Mouse (Mus musculus): ENCODE data around the gene Phf5a.
A peak's percentile ranks its signal among the peaks of the same experiment; 100 is the strongest.

The Phf5a gene

GRCm38 (mm10) chr15:81848301-81848700 is 23.4 kb downstream of the Phf5a start:
- DNase-seq (ENCODE audit: low read depth) = peak; percentile 77

GRCm38 (mm10) chr15:81847861-81848260 is 23.9 kb downstream of the Phf5a start:
- no peak for DNase-seq (ENCODE audit: low read depth)

GRCm38 (mm10) chr15:81847161-81847560 is 24.6 kb downstream of the Phf5a start:
- DNase-seq (ENCODE audit: low read depth) = no peak

- no peak for DNase-seq (ENCODE audit: low read depth)
These were observed 25.0 kb downstream of the Phf5a start for GRCm38 (mm10) chr15:81846755-81847154.

- no peak for DNase-seq (ENCODE audit: low read depth)
These were observed 26.0 kb downstream of the Phf5a start for GRCm38 (mm10) chr15:81845724-81846123.

GRCm38 (mm10) chr15:81845033-81845625 is 26.6 kb downstream of the Phf5a start:
- no peak for DNase-seq (ENCODE audit: low read depth)

GRCm38 (mm10) chr15:81842275-81842674 is 29.4 kb downstream of the Phf5a start:
- no peak for DNase-seq (ENCODE audit: low read depth)

GRCm38 (mm10) chr15:81840306-81840705 is 31.4 kb downstream of the Phf5a start:
- no peak for DNase-seq (ENCODE audit: low read depth)

- no peak for DNase-seq (ENCODE audit: low read depth)
These were observed 32.1 kb downstream of the Phf5a start for GRCm38 (mm10) chr15:81839634-81840033.

GRCm38 (mm10) chr15:81838554-81839235 is 33.0 kb downstream of the Phf5a start:
- no peak for DNase-seq (ENCODE audit: low read depth)

GRCm38 (mm10) chr15:81836966-81837920 is 34.5 kb downstream of the Phf5a start:
- DNase-seq (ENCODE audit: low read depth) = no peak

- DNase-seq (ENCODE audit: low read depth) = no peak
These were observed 35.4 kb downstream of the Phf5a start for GRCm38 (mm10) chr15:81836124-81836821.

- DNase-seq (ENCODE audit: low read depth) = no peak
These were observed 36.5 kb downstream of the Phf5a start for GRCm38 (mm10) chr15:81835007-81835880.

- no peak for DNase-seq (ENCODE audit: low read depth)
These were observed 37.4 kb downstream of the Phf5a start for GRCm38 (mm10) chr15:81834171-81834841.

- no peak for DNase-seq (ENCODE audit: low read depth)
These were observed 38.2 kb downstream of the Phf5a start for GRCm38 (mm10) chr15:81833481-81833880.

GRCm38 (mm10) chr15:81832219-81832618 is 39.5 kb downstream of the Phf5a start:
- DNase-seq (ENCODE audit: low read depth) = no peak

GRCm38 (mm10) chr15:81831136-81831825 is 40.4 kb downstream of the Phf5a start:
- peak; percentile 92 for DNase-seq (ENCODE audit: low read depth)

- DNase-seq (ENCODE audit: low read depth) = no peak
These were observed 41.2 kb downstream of the Phf5a start for GRCm38 (mm10) chr15:81830530-81830929.

- no peak for DNase-seq (ENCODE audit: low read depth)
These were observed 42.5 kb downstream of the Phf5a start for GRCm38 (mm10) chr15:81829208-81829580.

All from c-Kit-positive CD71-positive TER-119-negative erythroid progenitor cells, embryonic 14.5 days (primary cell).